Mouse (Mus musculus): ENCODE data around the gene Msi2. TPM values are rescaled to one million over a fixed set of nuclear protein-coding genes. Genes with fewer than 3 reads are reported as not detected.

Gene Msi2
- total and polyA plus RNA-seq, 2 experiments from 2014 or later: 26.9 to 133 TPM

DNA sequence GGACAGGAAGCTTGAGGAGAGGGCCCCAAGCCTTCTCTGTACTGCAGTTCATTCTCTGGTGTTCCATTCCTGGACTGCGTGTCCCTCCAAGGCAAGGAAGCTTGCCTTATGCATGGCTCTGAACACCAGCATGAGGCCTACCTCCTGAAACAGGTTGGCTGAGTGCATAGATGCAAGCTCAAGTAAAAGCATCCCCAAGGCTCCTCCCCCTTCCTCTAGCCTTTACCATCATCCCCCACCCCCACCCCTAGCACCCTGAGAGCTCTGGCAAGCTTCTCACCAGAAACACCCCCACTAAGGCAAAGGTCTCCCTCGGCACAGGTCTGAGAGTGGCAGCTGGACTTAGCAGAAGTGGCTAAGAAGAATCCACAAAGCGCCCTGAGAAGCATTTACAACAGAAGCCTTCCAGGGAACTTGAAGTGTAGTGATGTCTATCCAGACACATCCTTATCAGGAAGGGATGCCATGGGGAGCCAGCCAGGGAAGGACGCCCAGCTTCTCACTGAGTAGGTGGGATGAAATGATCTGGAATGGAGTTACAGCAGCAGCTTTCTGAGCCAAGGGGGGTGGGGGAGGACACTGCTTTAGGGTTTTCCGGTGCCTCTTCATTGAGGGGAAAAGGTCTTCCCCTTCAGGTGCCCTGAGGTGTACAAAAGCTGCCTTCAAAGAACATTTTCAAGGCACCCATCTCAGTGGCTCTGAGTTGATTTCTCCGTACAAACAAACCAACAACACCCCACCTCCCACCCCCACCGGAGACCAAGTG is 141.9 kb downstream of the Msi2 start:
- no peak for ATAC-seq (ENCODE audit: low FRiP score)
- 67% methylated on average over 7 of the region's 7 CpGs for WGBS
- H3K27me3 ChIP-seq (ENCODE audit: insufficient read depth, low read length): no peaks in the 10 kb centered on the region

DNA sequence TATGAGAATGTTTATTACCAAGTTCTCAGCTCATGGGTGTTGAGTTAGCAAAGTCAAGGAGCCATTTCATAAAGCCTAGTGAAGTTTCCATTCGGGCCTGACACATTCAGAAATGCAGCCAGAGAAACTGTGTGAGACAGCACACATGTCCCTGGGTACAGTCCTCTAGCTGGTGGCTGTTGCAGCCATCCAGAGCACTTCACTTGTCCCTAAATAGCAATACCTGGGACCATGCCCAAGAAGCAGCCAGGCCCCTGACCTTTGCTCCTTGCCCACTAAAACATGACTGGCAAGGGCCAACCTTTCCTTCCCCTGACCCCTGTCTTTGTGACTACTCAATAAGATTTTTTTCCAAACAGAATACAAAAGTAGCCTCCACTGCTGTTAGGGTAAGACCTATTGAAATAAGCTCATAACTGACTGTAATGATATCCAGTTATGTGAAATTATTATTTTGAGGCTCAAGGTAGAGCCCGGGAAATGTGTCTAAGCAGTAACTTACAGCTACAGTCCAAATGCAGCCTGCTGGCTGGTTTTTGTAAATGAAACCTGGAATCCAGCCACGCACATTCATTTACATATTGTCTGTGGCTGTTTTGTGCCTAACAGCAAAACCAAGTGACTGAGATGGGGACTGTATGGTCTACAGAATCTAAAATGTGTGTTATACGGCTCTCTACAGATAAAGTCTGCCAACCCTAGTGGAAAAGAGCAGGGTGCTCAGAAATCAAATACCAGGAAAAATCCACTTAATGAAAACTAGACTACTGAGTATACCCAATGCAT is 143.5 kb downstream of the Msi2 start:
- 0 out of 2 replicates have a peak overlapping the region, but pooled peaks have one; percentile 18 for H3K27ac ChIP-seq (ENCODE audit: low read depth, low read length)
- WGBS: 52% methylated on average over 4 of the region's 4 CpGs
- H3K9ac ChIP-seq (replicated peaks; ENCODE audit: low read length, poor library complexity, severe bottlenecking): no peak overlapping the region
- H3K4me1 ChIP-seq (ENCODE audit: insufficient read depth, low read length): peaks cover 15% of the 10 kb centered on the region
- no peak overlapping the region for H3K4me2 ChIP-seq (ENCODE audit: low read depth, low read length, poor library complexity, severe bottlenecking)
- DNase-seq (ENCODE audit: low spot score): peak; percentile 72
- no peaks in the 10 kb centered on the region for H3K27me3 ChIP-seq (ENCODE audit: insufficient read depth, low read length)
- H3K36me3 ChIP-seq (ENCODE audit: insufficient read depth, low read length): no peaks in the 10 kb centered on the region
- ATAC-seq (ENCODE audit: low FRiP score): no peak
- H3K9me3 ChIP-seq (ENCODE audit: low read length): no peaks in the 10 kb centered on the region
- H3K4me3 ChIP-seq (ENCODE audit: low read depth, low read length): no peak overlapping the region
- no peak for TF ChIP-seq CTCF (IDR thresholded peaks at IDR 0.05)

More for the DNA sequence above, 141.9 kb downstream of the Msi2 start:
- Histone ChIP-seq H3K4me3 (ENCODE audit: low read depth, low read length) (no peak overlapping the region), H3K9ac (replicated peaks; ENCODE audit: low read length, poor library complexity, severe bottlenecking) (no peak overlapping the region), H3K36me3 (ENCODE audit: insufficient read depth, low read length) (no peaks in the 10 kb centered on the region), H3K9me3 (ENCODE audit: low read length) (no peaks in the 10 kb centered on the region), H3K4me1 (ENCODE audit: insufficient read depth, low read length) (peaks cover 15% of the 10 kb centered on the region), H3K4me2 (ENCODE audit: low read depth, low read length, poor library complexity, severe bottlenecking) (no peak overlapping the region), H3K27ac (ENCODE audit: low read depth, low read length) (0 out of 2 replicates have a peak overlapping the region, but pooled peaks have one; percentile 65)
- DNase-seq (ENCODE audit: low spot score): no peak
- no peak for TF ChIP-seq CTCF (IDR thresholded peaks at IDR 0.05)

DNA sequence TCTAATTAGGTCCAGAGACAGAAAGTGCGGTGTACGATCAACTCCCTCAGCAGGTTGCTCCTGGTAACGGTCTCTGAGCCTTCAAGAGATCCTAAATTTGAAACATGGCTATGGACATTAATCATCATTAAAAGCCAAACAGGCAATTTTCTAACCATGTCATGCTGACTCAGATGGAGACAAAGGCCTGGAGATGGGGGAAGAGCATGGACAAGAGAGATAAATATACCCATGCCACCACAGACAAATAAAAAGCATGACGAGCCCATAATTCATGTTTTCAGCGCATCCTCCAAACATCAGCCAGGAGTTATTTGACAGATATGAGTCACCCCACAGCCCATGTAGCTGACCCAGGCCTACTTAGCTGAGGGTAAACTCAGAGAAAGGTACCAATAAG is 145.3 kb downstream of the Msi2 start:
- DNase-seq (ENCODE audit: low spot score) (no peak), ATAC-seq (ENCODE audit: low FRiP score) (no peak)
- Histone ChIP-seq H3K9me3 (ENCODE audit: low read length) (no peaks in the 10 kb centered on the region), H3K4me1 (ENCODE audit: insufficient read depth, low read length) (peaks cover 15% of the 10 kb centered on the region), H3K4me3 (ENCODE audit: low read depth, low read length) (no peak overlapping the region), H3K4me2 (ENCODE audit: low read depth, low read length, poor library complexity, severe bottlenecking) (no peak overlapping the region), H3K27ac (ENCODE audit: low read depth, low read length) (no peak overlapping the region), H3K27me3 (ENCODE audit: insufficient read depth, low read length) (no peaks in the 10 kb centered on the region), H3K36me3 (ENCODE audit: insufficient read depth, low read length) (no peaks in the 10 kb centered on the region), H3K9ac (replicated peaks; ENCODE audit: low read length, poor library complexity, severe bottlenecking) (no peak overlapping the region)
- 83% methylated on average over 5 of the region's 5 CpGs for WGBS
- no peak for TF ChIP-seq CTCF (IDR thresholded peaks at IDR 0.05)

DNA sequence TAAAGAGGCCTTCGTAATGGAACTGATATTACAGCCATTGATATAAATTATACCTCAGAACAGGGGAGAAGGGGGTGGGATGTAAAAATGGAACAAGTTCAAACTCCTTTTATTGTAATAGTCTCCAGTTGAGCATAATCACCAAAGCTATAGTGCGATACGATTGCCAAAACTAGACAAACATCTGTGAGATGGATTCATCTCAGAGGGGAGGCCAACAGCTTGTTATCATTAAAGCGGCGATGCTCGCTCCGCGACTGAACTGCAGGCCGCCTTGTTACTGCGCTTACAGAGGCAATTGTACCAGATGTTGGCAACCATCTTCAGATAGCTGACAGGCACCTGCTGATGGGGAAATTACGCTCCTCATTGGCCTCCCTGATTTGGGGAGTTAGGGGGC is 145.9 kb downstream of the Msi2 start:
- Histone ChIP-seq H3K9ac (replicated peaks; ENCODE audit: low read length, poor library complexity, severe bottlenecking) (no peak overlapping the region), H3K4me3 (ENCODE audit: low read depth, low read length) (no peak overlapping the region), H3K4me2 (ENCODE audit: low read depth, low read length, poor library complexity, severe bottlenecking) (no peak overlapping the region), H3K27me3 (ENCODE audit: insufficient read depth, low read length) (no peaks in the 10 kb centered on the region), H3K4me1 (ENCODE audit: insufficient read depth, low read length) (peaks cover 12% of the 10 kb centered on the region), H3K9me3 (ENCODE audit: low read length) (no peaks in the 10 kb centered on the region), H3K36me3 (ENCODE audit: insufficient read depth, low read length) (no peaks in the 10 kb centered on the region), H3K27ac (ENCODE audit: low read depth, low read length) (no peak overlapping the region)
- ATAC-seq (ENCODE audit: low FRiP score): no peak
- no peak for TF ChIP-seq CTCF (IDR thresholded peaks at IDR 0.05)
- 63% methylated on average over 11 of the region's 11 CpGs for whole genome bisulfite sequencing
- peak; percentile 62 for DNase-seq (ENCODE audit: low spot score)

DNA sequence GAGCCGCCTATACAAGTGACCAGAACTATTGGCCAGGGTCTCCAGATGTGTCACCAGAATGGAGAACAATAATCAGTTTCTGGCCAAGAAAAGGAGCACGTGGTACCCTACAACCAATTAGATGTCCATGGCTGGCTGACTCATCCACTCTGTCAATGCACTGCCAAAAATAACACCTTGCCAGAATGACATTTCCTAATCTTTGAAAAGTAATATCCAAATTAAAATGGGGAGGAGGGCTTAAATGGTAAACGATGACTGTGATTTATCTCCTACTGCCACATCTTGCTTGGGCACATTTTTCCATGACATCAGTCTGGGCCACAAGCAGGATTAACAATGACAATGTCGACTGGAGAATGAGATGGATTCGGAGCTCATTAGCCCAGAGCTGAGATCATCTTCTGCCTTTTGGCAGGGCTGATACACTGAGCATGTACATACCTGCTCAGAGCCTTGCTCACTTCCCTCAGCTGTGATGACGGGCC is 147.6 kb downstream of the Msi2 start:
- Histone ChIP-seq H3K27ac (ENCODE audit: low read depth, low read length) (0 out of 2 replicates have a peak overlapping the region, but pooled peaks have one; percentile 14), H3K4me2 (ENCODE audit: low read depth, low read length, poor library complexity, severe bottlenecking) (no peak overlapping the region)
- 62% methylated on average over 6 of the region's 6 CpGs for WGBS

More for the DNA sequence above, 147.6 kb downstream of the Msi2 start:
- Histone ChIP-seq H3K4me1 (ENCODE audit: insufficient read depth, low read length) (peaks cover 4% of the 10 kb centered on the region; the same call in 1 of the 2 replicates), H3K36me3 (ENCODE audit: insufficient read depth, low read length) (no peaks in the 10 kb centered on the region), H3K9me3 (ENCODE audit: low read length) (no peaks in the 10 kb centered on the region), H3K4me3 (ENCODE audit: low read depth, low read length) (no peak overlapping the region), H3K9ac (replicated peaks; ENCODE audit: low read length, poor library complexity, severe bottlenecking) (no peak overlapping the region), H3K27me3 (ENCODE audit: insufficient read depth, low read length) (no peaks in the 10 kb centered on the region)
- TF ChIP-seq CTCF (IDR thresholded peaks at IDR 0.05): no peak
- DNase-seq (ENCODE audit: low spot score) (no peak), ATAC-seq (ENCODE audit: low FRiP score) (no peak)
